Mouse (Mus musculus) heart, postnatal 0 days (tissue): Measurements from ENCODE around the gene Kyat1. TPM values are rescaled to one million over a fixed set of nuclear protein-coding genes. Genes with fewer than 3 reads are reported as not detected.

Source experiments
- ATAC-seq: fragments of 200-750 bp; cut with Nextera tagmentation; 2 replicates; pipeline ENCODE4 v1.8.0; 2017; ENCODE audit warnings: low read depth, moderate number of reproducible peaks, moderate library complexity; ENCODE audit not compliant: insufficient read depth
- DNase-seq: peaks from one replicate; pipeline ENCODE4 v3.0.0-alpha.2; 2016; ENCODE audit warnings: low spot score
- H3K27ac ChIP-seq: fragments of 300-500 bp; sonication (generic); 2 replicates; pipeline ENCODE4 v1.5.1; 2014; ENCODE audit warnings: low read depth, mild to moderate bottlenecking
- H3K27me3 ChIP-seq: fragments of 300-500 bp; sonication (generic); 2 replicates; pipeline ENCODE4 v1.6.1; 2014; ENCODE audit warnings: low read length, mixed read lengths; ENCODE audit not compliant: control insufficient read depth, insufficient read depth
- H3K36me3 ChIP-seq: fragments of 300-500 bp; sonication (generic); replicated peaks from 2 replicates; pipeline ENCODE4 v1.6.1; 2014; ENCODE audit warnings: low read length, mixed read lengths; ENCODE audit not compliant: control insufficient read depth, insufficient read depth
- H3K4me1 ChIP-seq: fragments of 300-500 bp; sonication (generic); 2 replicates; pipeline ENCODE4 v1.6.1; 2014; ENCODE audit warnings: antibody characterized with exemption; ENCODE audit not compliant: control insufficient read depth, insufficient read depth
- H3K4me2 ChIP-seq: fragments of 300-500 bp; sonication (generic); 2 replicates; pipeline ENCODE4 v1.6.1; 2014; ENCODE audit warnings: low read depth, mild to moderate bottlenecking, low read length, moderate library complexity
- H3K4me3 ChIP-seq: fragments of 300-500 bp; sonication (generic); 2 replicates; pipeline ENCODE4 v1.5.1; 2014; ENCODE audit warnings: low read depth, low read length
- H3K9ac ChIP-seq: fragments of 300-500 bp; sonication (generic); replicated peaks from 2 replicates; pipeline ENCODE4 v1.6.1; 2014; ENCODE audit warnings: low read depth, low read length, mixed read lengths
- H3K9me3 ChIP-seq: fragments of 300-500 bp; sonication (generic); replicated peaks from 2 replicates; pipeline ENCODE4 v1.6.1; 2016; ENCODE audit warnings: low read length; ENCODE audit not compliant: control insufficient read depth
- CTCF ChIP-seq: IDR thresholded peaks from 2 replicates; pipeline ENCODE4 v1.5.1; 2016; ENCODE audit warnings: antibody characterized with exemption, control low read depth, low read depth
- EP300 ChIP-seq: IDR thresholded peaks from 2 replicates; pipeline ENCODE4 v1.6.1; 2016; ENCODE audit warnings: antibody characterized with exemption, low read depth
- WGBS: fragments of 180-500 bp; shearing (Covaris S2); extraction: QIAGEN DNeasy Blood & Tissue Kit; methylation state at CpG from one replicate; pipeline ENCODE4 v1.1.7; 2014; 5-methylcytosine and 5-hydroxymethylcytosine counted together
- polyA plus RNA-seq: library from polyadenylated mRNA; unstranded; fragments of >200 nt; fragmentation: Nextera tagmentation; extraction: Ambion mirVana; gene quantifications from 2 replicates; pipeline ENCODE4 v1.2.1, GENCODE M21; 2015
- total RNA-seq: library from RNA; depleted of rRNA; stranded (reverse); fragments of >200 nt; gene quantifications from 2 replicates; pipeline ENCODE4 v1.2.3, GENCODE M21; 2014; ENCODE audit warnings: low replicate concordance

Kyat1 gene
- total and polyA plus RNA-seq, 2 experiments from 2014 or later, result 50.7 to 76.8 TPM

- H3K4me1 ChIP-seq, result peaks cover 12% of the 10 kb centered on the region; the same call in 1 of the 2 replicates
- 85% methylated on average over 3 of the region's 3 CpGs for WGBS
- DNase-seq, result no peak
- no peak for TF ChIP-seq EP300
- TF ChIP-seq CTCF, result no peak
- no peaks in the 10 kb centered on the region for H3K27me3 ChIP-seq
- no peak overlapping the region for H3K4me2 ChIP-seq
- no peak for ATAC-seq
- H3K9ac ChIP-seq, result no peak overlapping the region
- no peak overlapping the region for H3K4me3 ChIP-seq
- peaks cover 56% of the 10 kb centered on the region for H3K36me3 ChIP-seq
- H3K27ac ChIP-seq, result no peak overlapping the region
- H3K9me3 ChIP-seq, result no peaks in the 10 kb centered on the region
These were observed 43.5 kb upstream of the Kyat1 start for GRCm38 (mm10) chr2:30249182-30249581.

- TF ChIP-seq EP300 (no peak), CTCF (no peak)
- H3K27me3 ChIP-seq, result no peaks in the 10 kb centered on the region
- ATAC-seq (no peak), DNase-seq (no peak)
- H3K4me3 ChIP-seq, result no peak overlapping the region
- no peak overlapping the region for H3K9ac ChIP-seq
- H3K4me1 ChIP-seq, result peaks cover 19% of the 10 kb centered on the region
- WGBS, result 65% methylated on average over 4 of the region's 4 CpGs
- H3K27ac ChIP-seq, result no peak overlapping the region
- peaks cover 58% of the 10 kb centered on the region for H3K36me3 ChIP-seq
- H3K4me2 ChIP-seq, result no peak overlapping the region
- H3K9me3 ChIP-seq, result no peaks in the 10 kb centered on the region
These were observed 42.0 kb upstream of the Kyat1 start for GRCm38 (mm10) chr2:30247681-30248080.

GRCm38 (mm10) chr2:30247036-30247435 is 41.4 kb upstream of the Kyat1 start:
- Histone ChIP-seq H3K27ac (no peak overlapping the region), H3K27me3 (no peaks in the 10 kb centered on the region), H3K4me2 (no peak overlapping the region), H3K9me3 (no peaks in the 10 kb centered on the region), H3K4me1 (peaks cover 23% of the 10 kb centered on the region), H3K9ac (no peak overlapping the region), H3K4me3 (no peak overlapping the region), H3K36me3 (peaks cover 51% of the 10 kb centered on the region)
- WGBS, result 86% methylated on average over 5 of the region's 5 CpGs
- DNase-seq, result no peak
- TF ChIP-seq CTCF, result no peak
- no peak for TF ChIP-seq EP300
- no peak for ATAC-seq

DNA sequence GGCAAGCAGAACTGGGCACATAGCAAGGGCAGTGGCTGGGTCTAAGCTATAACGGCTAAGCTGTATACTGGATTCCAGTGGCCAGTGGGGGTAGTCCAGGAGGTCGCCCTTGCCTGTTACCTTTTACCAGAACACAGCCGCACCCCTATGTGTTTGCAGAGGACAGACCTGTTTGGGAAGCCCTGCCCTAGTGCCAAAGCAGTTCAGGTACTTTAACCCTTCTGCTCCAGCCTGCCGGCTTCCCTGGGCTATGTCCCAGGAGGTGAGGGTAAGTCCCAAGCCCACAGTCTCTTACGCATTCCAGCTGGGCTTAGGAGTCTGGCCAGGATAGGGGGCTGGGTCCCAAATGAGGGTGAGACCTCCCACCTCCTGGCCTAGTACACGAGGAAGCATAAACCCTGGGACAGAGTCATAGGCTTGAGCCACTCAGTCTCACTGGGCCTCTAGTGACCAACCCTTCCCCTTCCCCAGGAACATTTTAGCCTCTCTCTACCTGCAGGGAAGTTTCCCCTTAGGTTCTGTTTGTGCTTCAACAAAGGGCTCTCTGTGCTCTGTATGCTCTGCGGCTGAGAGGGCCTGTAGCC is 39.0 kb upstream of the Kyat1 start:
- no peak overlapping the region for H3K4me2 ChIP-seq

GRCm38 (mm10) chr2:30243391-30243790 is 37.7 kb upstream of the Kyat1 start:
- Histone ChIP-seq H3K4me1 (peaks cover 45% of the 10 kb centered on the region), H3K27me3 (no peaks in the 10 kb centered on the region), H3K4me3 (no peak overlapping the region), H3K36me3 (peaks cover 46% of the 10 kb centered on the region), H3K9ac (no peak overlapping the region), H3K4me2 (no peak overlapping the region), H3K9me3 (no peaks in the 10 kb centered on the region), H3K27ac (peak overlapping the region; percentile 85; the same call in 1 of the 2 replicates)
- no peak for DNase-seq
- no peak for ATAC-seq
- TF ChIP-seq CTCF (no peak), EP300 (no peak)
- WGBS, result 87% methylated on average over 4 of the region's 4 CpGs

More for the DNA sequence above, 39.0 kb upstream of the Kyat1 start:
- Histone ChIP-seq H3K9me3 (no peaks in the 10 kb centered on the region), H3K4me1 (peaks cover 34% of the 10 kb centered on the region), H3K27ac (0 out of 2 replicates have a peak overlapping the region, but pooled peaks have one; percentile 20), H3K36me3 (peaks cover 59% of the 10 kb centered on the region), H3K4me3 (no peak overlapping the region), H3K27me3 (no peaks in the 10 kb centered on the region), H3K9ac (no peak overlapping the region)
- WGBS, result 69% methylated on average over 7 of the region's 7 CpGs
- DNase-seq (no peak), ATAC-seq (no peak)
- no peak for TF ChIP-seq EP300
- TF ChIP-seq CTCF, result no peak

DNA sequence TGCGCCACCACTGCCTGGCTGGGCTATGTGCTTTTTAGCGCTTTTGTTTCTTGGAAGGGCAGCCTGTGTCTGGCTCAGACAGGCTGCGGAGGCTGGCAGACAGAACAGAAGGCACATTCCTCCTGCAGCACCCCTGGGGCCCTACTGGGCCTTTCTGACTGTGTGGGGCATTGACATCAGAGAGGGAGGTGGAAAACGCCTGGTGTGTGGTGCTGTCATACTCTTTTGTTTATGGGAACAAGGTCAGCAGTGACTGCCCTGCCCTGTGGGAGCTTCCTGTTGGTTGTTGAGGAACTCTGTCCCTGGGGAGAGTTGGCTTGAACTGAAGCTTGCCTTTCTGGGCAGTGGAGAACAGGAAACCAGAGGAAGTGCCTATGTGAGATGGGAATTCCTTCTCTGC is 36.9 kb upstream of the Kyat1 start:
- no peaks in the 10 kb centered on the region for H3K9me3 ChIP-seq
- H3K4me2 ChIP-seq, result no peak overlapping the region
- no peaks in the 10 kb centered on the region for H3K27me3 ChIP-seq
- no peak overlapping the region for H3K9ac ChIP-seq
- peaks cover 45% of the 10 kb centered on the region for H3K4me1 ChIP-seq
- ATAC-seq (peak; percentile 58), DNase-seq (peak; percentile 89)
- no peak overlapping the region for H3K4me3 ChIP-seq
- H3K27ac ChIP-seq, result peak overlapping the region; percentile 85
- 25% methylated on average over 4 of the region's 4 CpGs for WGBS
- peaks cover 41% of the 10 kb centered on the region for H3K36me3 ChIP-seq
- TF ChIP-seq CTCF, result no peak
- TF ChIP-seq EP300, result peak; percentile 89
